Mouse (Mus musculus): ENCODE results near the gene Gm17662. TPM values are rescaled to one million over a fixed set of nuclear protein-coding genes. Genes with fewer than 3 reads are reported as not detected.

The Gm17662 gene
- total and polyA plus RNA-seq, 3 experiments = not detected

DNA sequence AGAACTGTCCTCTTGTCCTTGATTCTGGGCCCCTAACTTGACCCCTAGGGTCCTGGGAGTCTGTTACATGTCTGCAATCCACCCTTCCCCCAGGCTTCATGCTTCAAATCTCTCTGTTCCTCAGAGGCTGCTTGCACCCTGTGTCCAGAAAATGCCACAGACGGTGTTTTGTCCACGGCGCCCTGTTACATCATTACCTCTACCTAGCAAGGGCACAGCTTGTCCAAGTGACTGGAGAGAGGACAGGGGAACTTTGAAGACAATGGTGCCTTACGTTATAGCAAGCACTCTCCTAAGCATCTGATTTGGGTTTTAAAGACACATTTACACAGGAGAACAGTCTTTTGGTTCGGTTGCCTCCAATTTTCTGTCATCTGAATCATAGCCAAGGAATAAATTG, 36.5 kb downstream of the Gm17662 start:
- H3K9me3 ChIP-seq (replicated peaks; ENCODE audit: insufficient read depth, low read length) = no peaks in the 10 kb centered on the region
- H3K4me3 ChIP-seq (ENCODE audit: control insufficient read depth in 1 of 2, insufficient read depth in 1 of 2, low read depth in 2 of 2, low read length in 2 of 2) = no peak overlapping the region
- H3K4me1 ChIP-seq (ENCODE audit: control insufficient read depth in 1 of 2, insufficient read depth in 2 of 2, low read length in 2 of 2) = no peaks in the 10 kb centered on the region
- H3K36me3 ChIP-seq (ENCODE audit: control insufficient read depth in 1 of 2, insufficient read depth in 2 of 2, low read length in 2 of 2) = no peaks in the 10 kb centered on the region
- H3K27me3 ChIP-seq (ENCODE audit: control insufficient read depth in 1 of 2, insufficient read depth in 2 of 2, low read length in 2 of 2) = no peaks in the 10 kb centered on the region
- no peaks in the 10 kb centered on the region for H3K79me2 ChIP-seq (ENCODE audit: control insufficient read depth, insufficient read depth, low read length, poor library complexity)
- no peak overlapping the region for H3K9ac ChIP-seq (ENCODE audit: control insufficient read depth, low read depth, low read length, poor library complexity, severe bottlenecking)
- DNase-seq (ENCODE audit: low read depth, low spot score) = no peak
- no peak overlapping the region for H3K27ac ChIP-seq (ENCODE audit: control insufficient read depth, low read depth, low read length)
- no peak for TF ChIP-seq GABPA (IDR thresholded peaks at IDR 0.05; ENCODE audit: low read depth, low read length)
- TF ChIP-seq TCF12 (IDR thresholded peaks at IDR 0.05; ENCODE audit: low read depth, low read length) = no peak
- TF ChIP-seq UBTF (IDR thresholded peaks at IDR 0.05; ENCODE audit: borderline replicate concordance, insufficient read depth, low read depth, low read length) = no peak
- TF ChIP-seq POLR2AphosphoS5 (IDR thresholded peaks at IDR 0.05; ENCODE audit: borderline replicate concordance, low read depth, low read length) = no peak
- no peak for TF ChIP-seq HCFC1 (IDR thresholded peaks at IDR 0.05; ENCODE audit: low read depth, low read length)
- TF ChIP-seq E2F4 (IDR thresholded peaks at IDR 0.05; ENCODE audit: borderline replicate concordance, low read depth, low read length) = no peak
- no peak for TF ChIP-seq MYC (IDR thresholded peaks at IDR 0.05; ENCODE audit: low read depth, low read length)
- TF ChIP-seq SIN3A (IDR thresholded peaks at IDR 0.05; ENCODE audit: low read length) = no peak
- no peak for TF ChIP-seq CHD1 (IDR thresholded peaks at IDR 0.05; ENCODE audit: low read depth, low read length)
- no peak for TF ChIP-seq MXI1 (IDR thresholded peaks at IDR 0.05; ENCODE audit: low read depth, low read length)
- no peak for TF ChIP-seq MYB (IDR thresholded peaks at IDR 0.05; ENCODE audit: low read depth, low read length)

DNA sequence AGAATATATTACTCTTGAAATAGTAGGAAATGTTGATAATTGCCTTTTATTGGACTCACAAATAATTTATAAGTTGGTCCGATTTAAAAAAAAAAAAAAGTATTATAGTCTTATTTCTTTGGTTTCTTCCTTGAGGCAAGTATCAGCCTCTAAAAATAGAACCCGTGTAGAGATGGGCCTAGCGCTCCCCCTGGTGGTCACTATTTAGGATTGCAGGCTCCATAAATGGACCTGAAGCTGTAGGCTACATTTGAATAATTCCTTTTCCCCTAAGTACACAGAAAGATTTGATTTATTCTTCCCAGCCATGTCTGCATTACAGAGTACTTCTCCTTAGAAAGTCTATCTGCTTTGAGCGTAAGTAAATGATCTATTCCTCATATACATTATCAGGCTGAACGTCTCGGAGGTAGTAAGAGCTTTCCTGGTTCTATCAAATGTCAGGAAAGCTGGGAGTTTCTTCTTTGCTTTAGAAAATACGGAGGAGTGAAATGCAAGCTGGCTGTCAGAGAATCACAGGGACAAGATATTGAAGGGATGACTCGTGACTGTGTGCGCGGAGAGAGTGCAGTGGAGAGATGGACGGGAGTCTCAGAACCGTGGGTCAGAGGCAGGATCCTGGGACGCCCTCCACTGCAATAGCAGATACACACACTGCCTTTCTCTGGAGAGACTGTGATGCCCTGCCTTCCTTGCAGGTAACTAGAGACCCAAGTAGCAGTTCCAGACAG, 37.0 kb downstream of the Gm17662 start:
- DNase-seq (ENCODE audit: low read depth, low spot score) = peak; percentile 66
- no peaks in the 10 kb centered on the region for H3K27me3 ChIP-seq (ENCODE audit: control insufficient read depth in 1 of 2, insufficient read depth in 2 of 2, low read length in 2 of 2)

More for the DNA sequence above, 37.0 kb downstream of the Gm17662 start:
- Histone ChIP-seq H3K27ac (ENCODE audit: control insufficient read depth, low read depth, low read length) (no peak overlapping the region), H3K9ac (ENCODE audit: control insufficient read depth, low read depth, low read length, poor library complexity, severe bottlenecking) (no peak overlapping the region), H3K36me3 (ENCODE audit: control insufficient read depth in 1 of 2, insufficient read depth in 2 of 2, low read length in 2 of 2) (no peaks in the 10 kb centered on the region), H3K79me2 (ENCODE audit: control insufficient read depth, insufficient read depth, low read length, poor library complexity) (no peaks in the 10 kb centered on the region), H3K9me3 (replicated peaks; ENCODE audit: insufficient read depth, low read length) (no peaks in the 10 kb centered on the region), H3K4me3 (ENCODE audit: control insufficient read depth in 1 of 2, insufficient read depth in 1 of 2, low read depth in 2 of 2, low read length in 2 of 2) (no peak overlapping the region), H3K4me1 (ENCODE audit: control insufficient read depth in 1 of 2, insufficient read depth in 2 of 2, low read length in 2 of 2) (no peaks in the 10 kb centered on the region)
- peak; percentile 78 for TF ChIP-seq ZC3H11A (IDR thresholded peaks at IDR 0.05; ENCODE audit: low read depth, low read length)
- no peak for TF ChIP-seq ZNF384 (IDR thresholded peaks at IDR 0.05; ENCODE audit: low read depth, low read length)
- TF ChIP-seq SMC3 (IDR thresholded peaks at IDR 0.05; ENCODE audit: low read depth, low read length) = peak; percentile 86
- peak; percentile 92 for TF ChIP-seq RAD21 (IDR thresholded peaks at IDR 0.05; ENCODE audit: low read depth, low read length)
- TF ChIP-seq CTCF (IDR thresholded peaks at IDR 0.05 in 2 of 3, conservative IDR thresholded peaks at IDR 0.05 in 1 of 3; ENCODE audit: control insufficient read depth in 1 of 3, insufficient read depth in 1 of 3, low read depth in 2 of 3, low read length in 3 of 3, poor library complexity in 1 of 3, severe bottlenecking in 1 of 3) = peak; percentile 62 to 86 (median 83)
- peak; percentile 80; the same call in 1 of the 2 replicates for TF ChIP-seq MEF2A (IDR thresholded peaks at IDR 0.05; ENCODE audit: extremely low read depth, insufficient replicate concordance, low read depth, low read length, poor library complexity, severe bottlenecking)
- no peak for TF ChIP-seq BHLHE40 (IDR thresholded peaks at IDR 0.05; ENCODE audit: borderline replicate concordance, low read depth, low read length)
- TF ChIP-seq USF2 (IDR thresholded peaks at IDR 0.05; ENCODE audit: borderline replicate concordance in 1 of 2, insufficient read depth in 1 of 2, low read depth in 1 of 2, low read length in 2 of 2) = no peak

Measured in MEL (cell line).